Mouse (Mus musculus) limb, embryonic 14.5 days (tissue): Measurements from ENCODE around the gene Map2k7. TPM values are rescaled to one million over a fixed set of nuclear protein-coding genes. Genes with fewer than 3 reads are reported as not detected.
A peak's percentile ranks its signal among the peaks of the same experiment; 100 is the strongest.
"Not testable (repeated sequence)": the region's sequence is repeated elsewhere in the genome, so short reads cannot be mapped to it uniquely, and the experiment has no call there.

ENCODE experiments used
- ATAC-seq: fragments of 200-750 bp; cut with Nextera tagmentation; 2 replicates; pipeline ENCODE4 v1.8.0; 2017; ENCODE audit warnings: low read depth, moderate number of reproducible peaks, moderate TSS enrichment; ENCODE audit not compliant: low FRiP score
- DNase-seq: peaks from one replicate; pipeline ENCODE4 v3.0.0-alpha.2; 2015; ENCODE audit warnings: low spot score
- H3K27ac ChIP-seq: fragments of 300-500 bp; sonication (generic); replicated peaks from 2 replicates; pipeline ENCODE4 v1.5.1; 2014; ENCODE audit warnings: low read depth, mild to moderate bottlenecking, low read length, moderate library complexity, mixed read lengths
- H3K27me3 ChIP-seq: fragments of 300-500 bp; sonication (generic); 2 replicates; pipeline ENCODE4 v1.6.1; 2014; ENCODE audit warnings: low read length, mixed read lengths; ENCODE audit not compliant: control insufficient read depth, insufficient read depth
- H3K36me3 ChIP-seq: fragments of 300-500 bp; sonication (generic); 2 replicates; pipeline ENCODE4 v1.6.1; 2014; ENCODE audit warnings: mild to moderate bottlenecking, low read length, moderate library complexity, mixed read lengths; ENCODE audit not compliant: control insufficient read depth, insufficient read depth
- H3K4me1 ChIP-seq: fragments of 300-500 bp; sonication (generic); 2 replicates; pipeline ENCODE4 v1.6.1; 2014; ENCODE audit warnings: antibody characterized with exemption, low read length, mixed read lengths; ENCODE audit not compliant: control insufficient read depth, insufficient read depth
- H3K4me2 ChIP-seq: fragments of 300-500 bp; sonication (generic); replicated peaks from 2 replicates; pipeline ENCODE4 v1.6.1; 2014; ENCODE audit warnings: low read depth, mild to moderate bottlenecking, low read length, moderate library complexity; ENCODE audit not compliant: severe bottlenecking
- H3K4me3 ChIP-seq: fragments of 300-500 bp; sonication (generic); replicated peaks from 2 replicates; pipeline ENCODE4 v1.5.1; 2014; ENCODE audit warnings: low read length
- H3K9ac ChIP-seq: fragments of 300-500 bp; sonication (generic); 2 replicates; pipeline ENCODE4 v1.6.1; 2014; ENCODE audit warnings: mild to moderate bottlenecking, low read depth, low read length, moderate library complexity; ENCODE audit not compliant: severe bottlenecking
- H3K9me3 ChIP-seq: fragments of 300-500 bp; sonication (generic); 2 replicates; pipeline ENCODE4 v1.6.1; 2016; ENCODE audit warnings: low read length; ENCODE audit not compliant: control insufficient read depth
- POLR2A ChIP-seq: fragments of 200-500 bp; IDR thresholded peaks from 2 replicates; pipeline ENCODE4 v1.8.0; 2012; ENCODE audit warnings: inconsistent platforms, mild to moderate bottlenecking, moderate library complexity, borderline replicate concordance; ENCODE audit not compliant: insufficient read depth, insufficient read length; ENCODE audit errors: extremely low read depth
- WGBS: fragments of 180-500 bp; shearing (Covaris S2); extraction: QIAGEN DNeasy Blood & Tissue Kit; methylation state at CpG from one replicate; pipeline ENCODE4 v1.1.7; 2014; 5-methylcytosine and 5-hydroxymethylcytosine counted together
- polyA plus RNA-seq, 2 experiments: library from polyadenylated mRNA; depleted of rRNA in 1 of 2; stranded (reverse) in 1 of 2; unstranded in 1 of 2; fragments of >200 nt; fragmentation: Nextera tagmentation in 1 of 2; extraction: Ambion mirVana in 1 of 2; gene quantifications; 2 replicates each; pipeline versions ENCODE4 v1.2.1 to v1.2.3; 2012 to 2014

Gene Map2k7
- polyA plus RNA-seq, 2 experiments = 18.5 to 65.3 TPM

DNA sequence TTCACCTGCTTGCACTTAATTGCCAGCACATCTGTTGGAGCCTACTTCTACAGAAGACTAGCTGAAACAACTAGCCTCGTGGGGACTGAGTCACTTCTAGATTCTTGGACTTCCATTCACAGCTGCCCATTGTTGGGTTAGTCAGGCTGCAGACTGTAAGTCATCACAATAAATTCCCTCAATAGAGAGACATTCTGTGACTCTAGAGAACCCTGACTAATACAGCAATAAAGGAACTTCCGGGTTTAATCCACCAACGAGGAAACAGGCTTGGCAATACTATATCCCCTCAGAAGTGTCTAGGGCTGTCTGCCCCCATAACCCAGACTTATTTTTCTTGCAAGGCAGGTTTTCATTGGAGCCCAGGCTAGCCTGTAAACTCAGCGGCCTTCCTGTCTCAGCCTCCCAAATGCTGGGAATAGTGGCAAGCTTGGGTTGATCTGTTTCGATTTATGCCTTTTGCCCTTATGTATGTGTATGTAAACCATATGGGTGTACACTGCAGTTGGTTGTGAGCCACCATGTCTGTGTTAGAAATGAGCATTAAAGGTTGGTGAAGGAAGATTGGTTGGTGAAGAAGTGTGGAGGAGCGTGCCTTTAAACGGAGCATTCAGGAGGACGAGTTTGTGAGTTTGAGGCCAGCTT, 13.7 kb downstream of the Map2k7 start:
- Histone ChIP-seq H3K36me3 (peaks cover 40% of the 10 kb centered on the region), H3K27ac (0 out of 2 replicates have a peak overlapping the region, but pooled peaks have one; percentile 28), H3K4me3 (peak overlapping the region; percentile 86), H3K9ac (peak overlapping the region; percentile 85; the same call in 1 of the 2 replicates), H3K4me2 (peak overlapping the region; percentile 66), H3K27me3 (no peaks in the 10 kb centered on the region), H3K4me1 (peaks cover 25% of the 10 kb centered on the region), H3K9me3 (no peaks in the 10 kb centered on the region)
- no peak for TF ChIP-seq POLR2A
- WGBS = 42% methylated on average over 8 of the region's 8 CpGs
- ATAC-seq = no peak
- DNase-seq = no peak

DNA sequence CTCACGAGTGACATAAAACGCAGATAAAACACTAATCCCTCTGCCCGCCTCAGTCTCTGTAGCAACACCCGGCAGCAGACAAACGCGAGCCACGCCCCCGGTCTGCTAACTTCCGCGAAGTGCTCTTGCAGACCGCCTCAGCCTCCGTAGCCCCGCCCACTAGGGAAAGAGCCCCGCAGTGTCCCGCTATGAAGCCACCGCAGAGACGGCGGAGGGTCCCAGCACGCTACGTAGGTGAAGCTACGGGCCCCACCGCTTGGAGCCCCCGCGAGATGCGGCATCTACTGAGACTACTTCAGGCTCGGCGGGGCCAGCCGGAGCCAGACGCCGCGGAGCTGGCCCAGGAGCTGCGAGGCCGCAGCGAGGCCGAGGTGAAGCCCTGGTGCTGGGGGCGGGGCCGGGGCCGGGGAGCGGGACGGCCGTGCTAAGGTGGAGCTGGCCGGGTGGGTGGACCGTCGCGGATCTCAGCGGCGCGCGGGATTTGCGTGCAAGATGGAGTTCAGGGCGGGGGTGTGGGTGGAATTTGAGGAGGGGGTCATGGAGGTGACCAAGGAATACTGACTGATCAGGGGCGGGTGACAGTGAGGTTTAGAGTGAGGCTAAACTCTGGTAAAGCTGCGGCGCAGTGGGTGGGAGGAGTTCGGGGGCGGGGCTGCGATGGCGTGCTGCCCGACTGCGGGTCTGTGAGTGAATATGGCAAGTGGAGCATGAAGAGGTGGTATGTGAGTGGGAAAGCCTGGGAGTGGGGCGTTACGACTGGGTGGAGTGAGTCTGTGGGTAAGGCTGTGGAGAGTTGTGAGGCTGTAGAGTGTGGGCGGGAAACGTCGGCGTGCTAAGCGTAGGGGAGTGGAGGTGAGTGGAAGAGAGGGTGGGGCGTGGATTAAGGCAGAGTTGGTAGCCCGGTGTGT, 14.6 kb downstream of the Map2k7 start, which contains the start of gene Snapc2:
Gene Snapc2, plus strand, starts transcription at position 147 of the 908 bp plus-strand sequence.
- Histone ChIP-seq H3K36me3 (peaks cover 31% of the 10 kb centered on the region), H3K9me3 (no peaks in the 10 kb centered on the region), H3K4me2 (peak within 1 kb of the TSS; percentile 76), H3K27ac (peak within 1 kb of the TSS; percentile 86), H3K27me3 (no peaks in the 10 kb centered on the region), H3K4me1 (peaks cover 32% of the 10 kb centered on the region), H3K4me3 (peak within 1 kb of the TSS; percentile 86), H3K9ac (peak within 1 kb of the TSS; percentile 85)
- peak; percentile 57; the same call in 1 of the 2 replicates for TF ChIP-seq POLR2A
- peak; percentile 95 for DNase-seq
- ATAC-seq = peak; percentile 92
- WGBS = 2% methylated on average over 68 of the region's 69 CpGs

DNA sequence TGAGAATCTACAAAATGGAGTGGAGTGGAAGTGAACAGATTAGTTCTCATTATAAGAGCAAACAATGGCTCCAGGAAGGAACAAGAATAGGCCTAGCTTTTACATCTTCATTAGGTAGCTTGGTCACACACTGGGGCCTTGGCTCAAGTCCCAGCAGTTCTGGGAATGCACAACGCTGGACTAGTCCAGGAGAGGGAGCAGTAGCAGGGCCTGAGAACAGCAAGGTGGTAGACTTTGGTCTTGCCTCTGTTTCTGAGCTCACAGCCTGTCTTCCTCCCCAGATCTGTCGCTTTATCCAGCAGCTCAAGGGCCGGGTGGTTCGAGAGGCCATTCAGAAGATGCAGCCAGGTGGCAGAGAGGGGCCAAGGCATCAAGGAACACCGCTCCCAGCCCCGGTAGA, 15.5 kb downstream of the Map2k7 start:
- Histone ChIP-seq H3K9me3 (no peaks in the 10 kb centered on the region), H3K27ac (0 out of 2 replicates have a peak overlapping the region, but pooled peaks have one; percentile 19), H3K4me2 (peak overlapping the region; percentile 76), H3K4me3 (peak overlapping the region; percentile 86), H3K4me1 (peaks cover 26% of the 10 kb centered on the region), H3K9ac (peak overlapping the region; percentile 85), H3K36me3 (peaks cover 28% of the 10 kb centered on the region), H3K27me3 (no peaks in the 10 kb centered on the region)
- no peak for TF ChIP-seq POLR2A
- WGBS = 74% methylated on average over 6 of the region's 6 CpGs
- DNase-seq = peak; percentile 40
- no peak for ATAC-seq

DNA sequence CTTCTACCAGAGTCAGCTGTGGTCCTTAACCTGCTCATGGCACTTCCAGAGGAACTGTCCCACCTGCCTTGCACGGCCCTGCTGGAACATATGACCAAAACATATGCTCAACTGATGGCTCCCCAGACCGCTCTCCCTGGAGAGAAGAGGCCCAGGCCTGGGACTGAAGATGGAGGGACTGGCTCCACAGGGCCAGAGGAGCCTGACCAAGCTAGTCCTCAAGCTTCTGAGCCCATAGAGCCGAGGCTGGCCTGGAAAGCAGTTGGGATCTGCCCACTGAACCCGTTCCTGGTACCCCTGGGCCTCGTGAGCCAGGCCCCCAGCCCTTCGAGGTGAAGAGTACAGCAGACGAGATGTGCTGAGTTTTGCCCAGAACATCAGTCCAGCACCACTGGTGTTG, 16.9 kb downstream of the Map2k7 start:
- not testable (repeated sequence) for H3K4me3 ChIP-seq, ATAC-seq, H3K9me3 ChIP-seq, H3K4me2 ChIP-seq, H3K9ac ChIP-seq, H3K27me3 ChIP-seq, H3K27ac ChIP-seq, DNase-seq
- Histone ChIP-seq H3K36me3 (peaks cover 34% of the 10 kb centered on the region), H3K4me1 (peaks cover 25% of the 10 kb centered on the region)
- WGBS = 75% methylated on average over 7 of the region's 7 CpGs

DNA sequence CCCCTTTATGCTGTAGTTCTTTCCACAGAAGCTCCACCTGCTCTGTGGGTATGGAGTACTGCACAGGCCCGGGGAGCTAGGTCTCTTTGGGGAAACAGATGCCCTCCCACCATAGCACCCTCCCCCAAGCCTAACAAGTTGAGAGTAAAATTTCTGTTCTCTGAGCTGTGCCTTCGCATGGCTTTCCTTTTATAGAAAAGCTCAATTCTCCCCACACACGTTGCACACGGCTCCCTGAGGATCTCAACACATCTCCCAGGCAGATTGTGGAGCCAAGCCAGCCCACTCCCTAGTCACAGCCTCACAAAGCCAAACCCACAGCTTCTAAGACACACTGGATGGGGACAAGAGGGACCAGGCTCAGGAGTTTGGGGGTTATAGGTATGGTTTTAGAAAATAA, 18.4 kb downstream of the Map2k7 start:
- Histone ChIP-seq H3K4me2 (no peak overlapping the region), H3K9me3 (no peaks in the 10 kb centered on the region), H3K27ac (no peak overlapping the region), H3K4me3 (no peak overlapping the region), H3K27me3 (no peaks in the 10 kb centered on the region), H3K4me1 (peaks cover 21% of the 10 kb centered on the region), H3K36me3 (peaks cover 48% of the 10 kb centered on the region), H3K9ac (no peak overlapping the region)
- ATAC-seq = no peak
- 52% methylated on average over 4 of the region's 4 CpGs for WGBS
- DNase-seq = no peak
- no peak for TF ChIP-seq POLR2A
